Mouse (Mus musculus): ENCODE data around the gene Gpi1. TPM values are rescaled to one million over a fixed set of nuclear protein-coding genes. Genes with fewer than 3 reads are reported as not detected.

The Gpi1 gene
- total RNA-seq (2023) = 247 TPM

DNA sequence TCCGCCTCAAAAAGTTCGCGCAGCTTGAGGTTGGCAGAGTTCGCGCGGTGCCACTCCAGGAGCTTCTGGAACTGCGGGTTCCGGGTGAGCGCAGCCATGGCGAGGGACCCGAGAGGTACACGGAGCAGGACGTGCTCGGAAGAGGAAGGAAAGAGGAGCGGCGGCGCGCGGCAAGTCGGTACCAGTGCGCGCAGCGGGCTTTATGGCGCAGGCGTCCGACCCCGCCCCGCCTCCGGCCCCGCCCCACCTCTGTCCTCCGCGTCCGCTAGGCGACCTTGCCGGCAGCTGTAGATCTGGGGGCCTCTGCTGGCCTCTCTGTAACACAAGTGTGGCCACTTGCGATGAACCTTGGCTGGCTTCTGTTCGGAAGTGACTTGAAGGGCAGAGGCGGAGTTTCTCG lies at the start of gene Gpi1:
Gene Gpi1 (minus strand): TSS at position 221 of the 400 bp plus-strand sequence.

DNA sequence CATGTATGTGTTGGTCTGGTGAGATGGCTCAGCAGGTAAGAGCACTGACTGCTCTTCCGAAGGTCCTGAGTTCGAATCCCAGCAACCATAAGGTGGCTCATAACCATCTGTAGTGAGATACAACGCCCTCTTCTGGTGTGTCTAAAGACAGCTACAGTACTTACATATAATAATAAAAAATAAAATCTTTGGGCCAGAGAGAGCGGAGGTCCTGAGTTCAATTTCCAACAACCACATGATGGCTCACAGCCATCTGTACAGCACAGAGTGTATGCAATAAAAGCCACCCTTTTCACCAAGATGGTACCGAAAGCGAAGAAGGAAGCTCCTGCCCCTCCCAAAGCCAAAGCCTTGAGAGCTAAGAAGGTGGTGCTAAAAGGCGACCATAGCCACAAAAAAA lies 20.6 kb upstream of the Gpi1 start, which contains the start of gene Gm6096:
Gene Gm6096 (plus strand): TSS at position 301 of the 400 bp plus-strand sequence.

GRCm38 (mm10) chr7:34196132-34197128 lies 33.7 kb downstream of the Gpi1 start, which contains the start of gene Pdcd2l:
TSS of gene Pdcd2l (minus strand) at chr7:34196661.

DNA sequence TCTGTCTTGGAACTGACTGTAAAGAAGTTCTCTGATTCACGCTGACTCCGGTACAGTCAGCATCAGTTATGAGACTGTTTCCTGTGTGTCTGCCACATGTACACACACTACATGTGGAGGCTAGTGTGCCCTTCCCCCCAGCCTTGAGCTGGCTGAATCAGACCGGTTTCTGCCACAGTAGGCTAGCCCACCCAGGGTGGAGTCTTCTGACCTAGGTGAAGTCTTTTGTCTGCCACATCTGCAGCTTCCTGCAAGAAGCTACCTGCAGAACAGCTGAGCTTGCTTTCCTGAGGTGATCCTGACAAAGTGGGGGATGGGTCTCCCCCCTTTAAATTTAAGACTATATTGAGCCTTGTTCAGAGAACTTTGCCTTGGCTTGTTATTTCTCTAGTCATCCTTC lies 60.7 kb downstream of the Gpi1 start, which contains the start of gene Uba2:
Gene Uba2 (minus strand): TSS at position 146 of the 400 bp plus-strand sequence.

Other genes starting within 250 kb of the Gpi1 start
- not detected for gene Scgb2b27, start 216.4 kb downstream of the Gpi1 start, total RNA-seq (2023)
- not detected for gene Scgb1b27, start 208.9 kb downstream of the Gpi1 start, total RNA-seq (2023)
- not detected for gene Scgb1b30, start 134.9 kb downstream of the Gpi1 start, total RNA-seq (2023)
- gene Wtip, start 97.1 kb downstream of the Gpi1 start, total RNA-seq (2023) = not detected
- gene Uba2, start 60.7 kb downstream of the Gpi1 start, total RNA-seq (2023) = 73.3 TPM
- gene Pdcd2l, start 33.7 kb downstream of the Gpi1 start, total RNA-seq (2023) = 34.2 TPM
- not detected for gene Gm6096, start 20.7 kb upstream of the Gpi1 start, total RNA-seq (2023)
- 49.1 TPM for gene 4931406P16Rik, start 83.2 kb upstream of the Gpi1 start, total RNA-seq (2023)
- gene Lsm14a, start 163.0 kb upstream of the Gpi1 start, total RNA-seq (2023) = 159 TPM

All from CD8-positive naive resting alpha-beta T cell, adult 57 days (primary cell).